Mouse (Mus musculus): Measurements from ENCODE around the gene Jund. TPM values are rescaled to one million over a fixed set of nuclear protein-coding genes. Genes with fewer than 3 reads are reported as not detected.

Gene Jund
- total RNA-seq (2021) = 100 to 1,000 TPM; 165 to 181 TPM
- long read RNA-seq, experiment 1, transcript Jund-201 (1 exons, 1,668 nt) = major isoform, 482 of 482 reads
- long read RNA-seq, experiment 1, partial matches to known transcripts = 0 of 482 reads
- long read RNA-seq, experiment 1, other reads (novel, unspliced or antisense) = 0 of 482 reads
- long read RNA-seq, experiment 2, transcript Jund-201 (1 exons, 1,668 nt) = major isoform, 613 of 613 reads
- long read RNA-seq, experiment 2, partial matches to known transcripts = 0 of 613 reads
- long read RNA-seq, experiment 2, other reads (novel, unspliced or antisense) = 0 of 613 reads

DNA sequence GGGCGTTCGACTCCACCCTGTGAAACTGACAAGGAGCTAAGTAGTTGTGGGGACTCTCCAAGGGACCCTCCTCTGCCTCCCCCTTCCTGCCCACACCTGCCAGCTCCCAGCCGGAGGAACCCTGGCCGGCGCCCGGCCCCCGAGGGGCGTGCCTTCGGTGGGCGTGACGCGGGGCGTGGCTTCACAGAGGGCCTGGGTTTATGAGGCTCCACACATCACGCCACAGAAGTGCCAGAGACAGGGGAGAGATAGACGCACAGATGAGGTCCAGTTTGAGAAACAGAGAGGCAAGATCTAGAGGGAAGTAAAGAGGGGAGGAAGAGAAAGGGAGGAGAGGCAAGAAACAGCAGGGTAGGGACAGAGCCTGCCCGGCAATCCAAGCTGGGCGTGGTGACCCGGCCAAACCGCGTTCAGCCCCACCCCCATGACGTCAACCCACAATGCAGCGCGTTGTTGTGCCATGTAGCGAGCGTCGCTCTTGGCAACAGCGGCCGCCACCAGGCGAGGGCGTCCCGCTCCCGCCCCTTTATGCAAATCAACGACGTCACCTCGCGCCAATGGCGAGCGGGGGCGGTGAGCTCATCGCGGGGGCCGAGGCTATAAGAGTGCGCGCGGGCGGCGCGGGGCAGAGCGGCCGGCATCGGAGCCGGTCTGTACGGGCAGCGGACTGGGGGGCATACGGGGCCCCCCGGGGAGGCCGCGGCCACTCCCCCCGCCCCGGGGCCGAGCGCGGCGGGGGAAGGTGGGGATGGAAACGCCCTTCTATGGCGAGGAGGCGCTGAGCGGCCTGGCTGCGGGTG, at the start of gene Jund:
TSS of gene Jund (plus strand) at position 640 of the 800 bp plus-strand sequence.
- peak within 1 kb of the TSS; percentile 100 for H3K27ac ChIP-seq
- H3K4me3 ChIP-seq = peak within 1 kb of the TSS; percentile 94
- DNase-seq (ENCODE audit: low spot score in 2 of 2) = peak; percentile 98
- TF ChIP-seq CTCF (conservative IDR thresholded peaks at IDR 0.05) = no peak

DNA sequence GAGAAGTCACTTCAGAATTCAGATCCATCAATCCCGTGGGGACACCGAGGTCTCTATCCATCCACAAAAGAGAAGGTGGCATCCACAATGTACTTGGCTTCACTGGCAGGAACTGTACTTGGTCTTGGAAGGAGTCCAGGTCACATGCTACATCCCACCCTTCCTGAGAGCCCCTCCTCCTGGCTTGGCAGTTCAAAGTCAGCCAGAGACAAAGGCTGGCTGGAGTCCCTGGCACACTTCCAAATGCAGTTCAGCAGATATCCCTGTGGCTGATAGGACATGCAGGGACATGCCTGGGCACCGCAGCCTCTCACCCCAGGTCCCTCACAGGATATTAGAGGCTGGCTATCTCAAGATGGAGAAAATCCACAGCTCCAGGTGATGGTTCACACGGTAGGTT, 49.4 kb upstream of the Jund start:
- Histone ChIP-seq H3K4me3 (no peak overlapping the region), H3K27ac (peak overlapping the region; percentile 75)
- TF ChIP-seq CTCF (conservative IDR thresholded peaks at IDR 0.05) = no peak
- DNase-seq (ENCODE audit: low spot score in 2 of 2) = peak; percentile 38 to 60

DNA sequence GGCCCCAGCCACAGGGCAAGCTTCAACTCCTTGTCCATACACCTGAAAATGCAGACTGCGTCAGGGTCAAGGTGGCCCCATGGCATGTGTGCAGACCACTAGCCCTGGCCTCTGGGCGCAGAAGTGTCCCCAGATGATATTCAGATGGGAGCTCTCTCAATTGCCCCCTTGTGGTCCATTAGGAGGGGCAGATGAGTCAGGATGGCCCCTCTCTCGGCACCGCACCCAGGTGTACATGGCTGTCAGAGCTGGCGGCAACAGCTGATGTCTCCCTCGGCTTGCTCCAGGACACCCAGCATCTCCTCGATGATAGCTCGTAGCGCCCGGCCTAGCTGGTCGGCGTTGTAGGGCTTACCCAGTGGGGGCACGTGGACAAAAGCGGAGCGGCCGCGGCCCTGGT, 48.4 kb upstream of the Jund start:
- Histone ChIP-seq H3K4me3 (no peak overlapping the region), H3K27ac (no peak overlapping the region)
- no peak for DNase-seq (ENCODE audit: low spot score in 2 of 2)
- peak; percentile 30; the same call in 1 of the 2 replicates for TF ChIP-seq CTCF (conservative IDR thresholded peaks at IDR 0.05)

DNA sequence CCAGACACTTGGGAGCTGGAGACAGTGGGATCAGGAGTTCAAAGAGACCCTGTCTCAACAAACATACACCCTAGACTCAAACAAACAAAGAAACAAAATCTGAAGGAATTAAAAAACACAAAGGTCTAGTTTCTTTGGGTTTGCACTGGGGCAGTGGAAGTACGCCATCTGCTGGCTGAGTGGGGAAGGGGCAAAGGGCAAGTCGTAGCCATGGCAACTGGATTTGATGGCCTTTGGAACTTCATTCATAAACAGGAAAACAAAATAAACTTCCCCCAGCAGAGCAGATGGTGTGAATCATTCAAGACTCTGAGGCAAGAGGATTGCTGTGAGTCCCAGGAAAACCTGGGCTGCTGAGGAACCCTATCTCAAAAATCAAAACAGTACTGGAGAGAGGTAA, 45.5 kb upstream of the Jund start:
- Histone ChIP-seq H3K4me3 (no peak overlapping the region), H3K27ac (peak overlapping the region; percentile 52; the same call in 1 of the 2 replicates)
- TF ChIP-seq CTCF (conservative IDR thresholded peaks at IDR 0.05) = peak; percentile 87
- no peak for DNase-seq (ENCODE audit: low spot score in 2 of 2)

DNA sequence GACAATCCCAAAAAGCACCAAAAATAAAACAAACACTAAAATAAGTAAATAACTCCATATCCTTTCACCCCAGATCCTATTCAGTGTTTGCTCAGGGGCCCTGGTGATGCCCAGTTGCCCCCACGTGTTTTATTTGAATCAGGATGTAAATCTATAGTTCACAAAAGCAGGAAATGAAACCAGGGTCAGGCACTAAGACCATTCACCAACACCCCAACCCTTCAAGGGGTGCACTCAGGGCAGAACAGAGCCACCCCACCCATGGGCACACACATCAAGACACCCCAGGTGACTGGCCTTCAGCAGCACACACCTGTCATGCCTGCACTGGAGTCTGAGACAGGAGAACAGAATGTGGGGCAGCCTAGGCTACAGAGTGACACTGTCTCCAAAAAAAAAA, 44.6 kb upstream of the Jund start:
- TF ChIP-seq CTCF (conservative IDR thresholded peaks at IDR 0.05) = no peak
- Histone ChIP-seq H3K4me3 (no peak overlapping the region), H3K27ac (no peak overlapping the region)
- DNase-seq (ENCODE audit: low spot score in 2 of 2) = no peak

DNA sequence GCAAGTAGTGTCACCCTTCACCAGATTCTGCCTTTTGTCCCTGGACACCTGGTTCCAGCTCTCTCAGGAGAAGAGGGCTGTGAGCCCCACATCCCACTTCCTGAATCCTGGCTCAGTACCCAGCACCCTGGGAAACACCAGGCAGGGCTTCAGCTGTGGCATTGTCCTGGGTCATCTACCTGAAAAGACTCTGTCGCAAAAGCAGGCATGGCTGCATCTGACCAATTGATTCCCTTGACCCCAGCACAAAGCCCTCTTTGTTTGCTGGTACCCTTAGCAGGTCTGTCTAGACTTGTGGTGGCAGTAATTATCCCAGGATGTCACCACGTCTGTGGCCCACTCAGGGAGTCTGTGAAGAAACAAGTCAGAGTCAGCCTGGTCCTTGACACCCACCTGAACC, 43.3 kb upstream of the Jund start:
- DNase-seq (ENCODE audit: low spot score in 2 of 2) = no peak
- Histone ChIP-seq H3K27ac (peak overlapping the region; percentile 48; the same call in 1 of the 2 replicates), H3K4me3 (no peak overlapping the region)
- TF ChIP-seq CTCF (conservative IDR thresholded peaks at IDR 0.05) = no peak

DNA sequence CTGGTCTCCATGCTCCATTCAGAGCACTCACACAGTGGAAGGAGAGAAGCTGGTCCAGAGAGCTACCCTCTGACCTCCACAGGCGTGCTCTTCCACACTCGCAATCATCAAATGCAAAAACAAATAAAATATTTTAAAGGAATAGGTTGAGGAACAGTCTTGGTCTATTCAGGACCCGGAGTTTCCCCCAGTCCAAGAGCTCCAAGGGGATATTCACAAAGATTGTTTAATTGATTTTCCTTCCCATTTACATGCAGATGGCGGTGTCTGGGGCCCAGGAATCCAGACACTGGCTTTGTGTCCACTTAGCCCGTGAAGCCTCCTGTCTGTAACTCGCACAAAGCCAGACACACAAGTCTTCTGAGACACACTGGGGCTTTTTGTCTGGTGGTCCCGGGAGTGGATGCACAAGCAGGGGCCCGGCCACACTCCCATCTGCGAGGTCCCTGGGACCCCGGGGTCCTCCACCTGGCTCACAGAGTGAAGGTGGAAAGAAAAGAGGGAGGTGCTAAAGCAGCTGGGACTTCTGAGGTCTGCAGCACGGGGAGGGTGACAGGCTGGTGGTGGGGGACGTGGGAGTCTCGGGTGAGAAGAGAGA, 42.5 kb upstream of the Jund start:
- DNase-seq (ENCODE audit: low spot score in 2 of 2) = no peak
- TF ChIP-seq CTCF (conservative IDR thresholded peaks at IDR 0.05) = no peak
- peak overlapping the region; percentile 48 for H3K27ac ChIP-seq
- no peak overlapping the region for H3K4me3 ChIP-seq

DNA sequence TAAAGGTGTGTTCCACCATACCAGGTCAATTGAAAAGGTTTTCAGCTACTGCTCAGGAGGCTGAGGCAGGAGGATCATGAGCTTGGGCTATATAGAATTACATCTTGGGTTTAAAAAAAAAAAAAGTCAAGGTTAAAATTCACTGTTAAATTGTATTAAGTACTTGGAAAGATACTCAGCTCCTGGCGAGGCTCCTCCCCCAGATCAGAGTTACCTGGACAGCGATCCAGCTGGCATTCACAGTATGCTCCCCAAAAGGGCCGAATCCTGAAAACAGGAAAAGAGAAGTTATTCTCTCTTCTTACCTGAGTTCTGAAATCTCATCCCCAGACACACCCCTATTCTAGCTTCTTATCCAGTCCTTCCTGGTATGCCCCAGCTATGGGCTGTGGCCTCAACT, 41.5 kb upstream of the Jund start:
- Histone ChIP-seq H3K27ac (peak overlapping the region; percentile 48; the same call in 1 of the 2 replicates), H3K4me3 (no peak overlapping the region)
- TF ChIP-seq CTCF (conservative IDR thresholded peaks at IDR 0.05) = no peak
- no peak for DNase-seq (ENCODE audit: low spot score in 2 of 2)

DNA sequence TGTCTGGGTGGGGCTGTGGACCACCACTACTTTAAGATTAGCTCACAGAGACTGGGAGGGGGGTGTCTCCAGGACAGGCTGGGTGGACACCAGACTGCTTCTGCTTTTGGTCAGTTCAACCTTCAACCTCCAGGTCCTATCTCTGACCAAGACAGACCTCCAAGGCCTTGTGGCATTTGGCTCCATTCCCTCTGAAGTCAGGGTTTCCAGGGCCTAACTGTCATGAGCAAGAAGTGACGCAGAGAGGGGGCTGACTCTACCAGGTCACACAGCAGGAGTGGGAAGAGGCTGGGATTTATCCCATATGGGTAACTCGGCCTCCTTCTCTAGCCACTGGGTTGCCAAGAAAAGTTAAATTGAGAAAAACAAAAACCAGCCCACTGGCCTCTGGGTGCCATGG, 41.0 kb upstream of the Jund start:
- H3K27ac ChIP-seq = peak overlapping the region; percentile 48; the same call in 1 of the 2 replicates
- no peak for DNase-seq (ENCODE audit: low spot score in 2 of 2)
- H3K4me3 ChIP-seq = no peak overlapping the region
- no peak for TF ChIP-seq CTCF (conservative IDR thresholded peaks at IDR 0.05)

DNA sequence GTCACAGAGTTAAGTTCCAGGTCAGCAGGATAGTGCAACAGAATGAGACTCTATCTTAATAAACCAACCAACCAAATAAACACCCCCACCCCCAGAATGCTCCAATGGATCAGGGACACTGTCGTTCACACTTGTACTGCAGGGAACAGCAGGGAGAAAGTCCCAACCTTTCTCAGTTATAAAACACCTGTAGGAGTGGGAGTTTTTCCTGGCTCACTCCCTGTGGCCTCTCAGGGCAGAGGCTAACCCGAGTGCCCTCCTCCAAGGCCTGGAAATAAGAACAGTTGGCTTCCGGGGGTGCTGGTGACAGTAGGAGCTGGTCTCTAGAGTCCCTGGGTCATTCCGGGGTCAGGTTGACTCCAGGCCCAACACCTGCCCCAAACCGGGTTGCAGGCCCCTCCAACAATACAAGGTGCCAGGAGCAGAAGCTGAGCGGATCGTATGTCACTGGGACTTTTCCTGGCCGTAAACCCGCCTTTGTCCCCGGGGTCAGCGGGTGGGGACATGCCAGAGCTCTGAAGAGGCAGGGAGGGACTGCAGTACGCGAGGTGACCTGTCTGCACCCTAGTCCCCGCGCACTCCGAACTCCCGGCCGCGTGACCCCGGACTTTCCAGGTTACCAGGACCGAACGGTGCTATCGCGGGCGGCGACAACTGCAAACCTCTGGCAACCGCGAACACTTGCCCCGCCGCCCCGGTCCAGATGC, 39.7 kb upstream of the Jund start:
- no peak for TF ChIP-seq CTCF (conservative IDR thresholded peaks at IDR 0.05)
- peak overlapping the region; percentile 92 for H3K4me3 ChIP-seq
- no peak for DNase-seq (ENCODE audit: low spot score in 2 of 2)
- H3K27ac ChIP-seq = peak overlapping the region; percentile 85

DNA sequence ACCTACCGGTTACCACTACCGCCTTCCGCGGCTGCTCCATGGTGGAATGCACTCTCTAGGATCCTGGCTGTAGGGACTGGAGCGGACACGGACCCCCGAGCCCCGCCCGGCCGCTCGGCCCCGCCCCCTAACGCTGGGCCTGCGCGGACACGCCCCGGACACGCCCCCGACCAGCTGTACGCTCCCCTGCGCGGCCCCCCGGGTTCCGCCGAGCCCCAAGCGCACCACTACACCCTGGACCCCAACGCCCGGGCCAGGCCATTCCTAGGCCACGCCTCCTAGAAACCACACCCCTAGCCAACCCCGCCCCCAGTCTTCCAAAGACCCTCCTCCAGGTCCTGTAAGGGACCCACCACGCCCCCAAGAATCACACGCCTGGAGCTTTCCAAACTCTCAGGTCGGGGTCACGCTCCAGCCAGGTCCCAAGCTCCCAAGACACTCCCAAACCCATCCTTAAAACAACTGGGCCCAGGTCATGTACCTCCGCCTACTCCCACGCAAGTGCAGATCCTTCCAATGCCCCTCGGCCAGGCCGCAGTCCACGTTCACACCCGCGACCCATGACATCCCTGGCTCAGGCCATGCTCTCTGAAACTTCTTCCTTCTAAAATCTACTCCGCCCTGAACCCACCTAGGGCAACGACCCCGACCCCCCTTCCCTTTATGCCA, 39.0 kb upstream of the Jund start:
- peak; percentile 67 to 79 for DNase-seq (ENCODE audit: low spot score in 2 of 2)
- Histone ChIP-seq H3K27ac (peak overlapping the region; percentile 85), H3K4me3 (peak overlapping the region; percentile 92)

DNA sequence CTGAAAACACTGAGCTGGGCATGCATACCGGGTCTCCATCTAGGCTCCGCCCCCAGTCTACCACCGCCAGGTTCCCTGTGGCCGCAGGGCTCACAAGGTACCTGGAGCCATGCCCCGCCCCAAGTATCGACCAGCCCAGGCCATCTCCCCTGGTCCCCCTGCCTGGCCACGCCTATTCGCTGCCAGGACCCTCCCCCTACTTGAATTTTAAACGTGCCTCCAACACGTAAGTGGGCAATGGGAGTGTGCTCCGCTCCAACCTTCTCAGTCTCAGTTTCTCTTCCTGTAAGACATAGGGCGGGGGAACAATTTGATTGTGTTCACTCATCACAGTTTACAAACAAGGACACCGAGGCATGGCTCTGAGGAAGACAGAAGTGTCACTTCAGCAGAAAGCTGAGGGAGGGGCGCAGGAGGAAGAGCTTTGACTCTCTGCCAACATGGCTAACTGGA, 38.5 kb upstream of the Jund start, which contains the start of gene Pgpep1:
TSS of gene Pgpep1 (minus strand) at position 116 of the 453 bp plus-strand sequence.
- TF ChIP-seq CTCF (conservative IDR thresholded peaks at IDR 0.05) = no peak
- DNase-seq (ENCODE audit: low spot score in 2 of 2) = no peak
- H3K27ac ChIP-seq = peak within 1 kb of the TSS; percentile 85
- H3K4me3 ChIP-seq = peak within 1 kb of the TSS; percentile 92

More for the DNA sequence above, 39.0 kb upstream of the Jund start:
- no peak; the same call in 1 of the 2 replicates for TF ChIP-seq CTCF (conservative IDR thresholded peaks at IDR 0.05)

Measured in layer of hippocampus, adult 2 months (tissue).